Mouse (Mus musculus): Measurements from ENCODE around the gene Clasp1.

DNA sequence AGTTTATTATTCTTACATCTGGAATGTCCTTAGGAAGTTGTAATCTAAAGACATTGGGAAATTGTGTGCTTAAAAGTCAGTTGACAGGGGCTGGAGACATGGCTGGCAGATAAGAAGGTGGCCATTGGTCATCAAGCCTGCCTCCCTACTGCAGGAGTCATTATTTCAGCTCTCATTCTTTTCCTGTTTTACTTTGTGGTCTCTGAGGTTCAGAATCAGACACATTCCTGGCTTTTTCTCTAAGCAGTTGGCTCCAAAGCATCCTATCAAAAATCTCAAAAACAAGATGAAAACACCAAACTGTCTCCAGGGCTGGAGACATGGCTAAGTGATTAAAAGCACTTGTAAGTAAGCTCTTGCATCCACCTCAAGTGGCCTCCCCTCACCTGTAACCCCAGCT is 49.5 kb downstream of the Clasp1 start:
- TF ChIP-seq CTCF (IDR thresholded peaks at IDR 0.05; ENCODE audit: low read depth), result no peak
- no peak for TF ChIP-seq EP300 (IDR thresholded peaks at IDR 0.05; ENCODE audit: low read depth)

Data from heart, postnatal 0 days (tissue).